Mouse (Mus musculus) brain, embryonic 14.5 days (tissue): Measurements from ENCODE around the gene Fsd1l.

Experiments used
- CTCF ChIP-seq: fragments of 200-500 bp; IDR thresholded peaks from 2 replicates; pipeline ENCODE4 v1.5.1; 2012; ENCODE audit warnings: inconsistent platforms, mild to moderate bottlenecking, moderate library complexity, borderline replicate concordance; ENCODE audit not compliant: insufficient read depth, insufficient read length; ENCODE audit errors: extremely low read depth
- POLR2A ChIP-seq: fragments of 200-500 bp; IDR thresholded peaks from 2 replicates; pipeline ENCODE4 v1.6.1; 2012; ENCODE audit warnings: mild to moderate bottlenecking, inconsistent platforms, borderline replicate concordance; ENCODE audit not compliant: poor library complexity, insufficient read depth, insufficient read length, severe bottlenecking; ENCODE audit errors: extremely low read depth

GRCm38 (mm10) chr4:53623711-53624110 is 7.6 kb upstream of the Fsd1l start:
- TF ChIP-seq CTCF (no peak), POLR2A (no peak)
